Mouse (Mus musculus): ENCODE measurements at regions not wholly inside any gene's neighbourhood (a gene's known extent, or its start where the extent isn't known, plus 50 kb on each side); places are given as distances from the start of the nearest gene placed in this dataset.

GRCm38 (mm10) chr14:46638516-46638915 is 121.8 kb upstream of the Cdkn3 start:
- DNase-seq, result no peak

- no peak for DNase-seq
Observed at GRCm38 (mm10) chr14:46637240-46637639, 123.1 kb upstream of the Cdkn3 start.

GRCm38 (mm10) chr14:46636364-46636763 is 124.0 kb upstream of the Cdkn3 start:
- DNase-seq, result no peak

- DNase-seq, result no peak
Observed at GRCm38 (mm10) chr14:46635322-46635721, 125.0 kb upstream of the Cdkn3 start.

GRCm38 (mm10) chr14:46634656-46635244 is 125.6 kb upstream of the Cdkn3 start:
- DNase-seq, result no peak

- no peak for DNase-seq
Observed at GRCm38 (mm10) chr14:46634251-46634650, 126.1 kb upstream of the Cdkn3 start.

GRCm38 (mm10) chr14:46627690-46628089 is 132.7 kb upstream of the Cdkn3 start:
- DNase-seq, result no peak

GRCm38 (mm10) chr14:46625760-46626159 is 134.6 kb upstream of the Cdkn3 start:
- no peak for DNase-seq

- no peak for DNase-seq
Observed at GRCm38 (mm10) chr14:46623645-46624044, 136.7 kb upstream of the Cdkn3 start.

GRCm38 (mm10) chr14:46616030-46616429 is 144.3 kb upstream of the Cdkn3 start:
- no peak for DNase-seq

GRCm38 (mm10) chr14:46614936-46615335 is 145.4 kb upstream of the Cdkn3 start:
- no peak for DNase-seq

GRCm38 (mm10) chr14:46613748-46614147 is 146.6 kb upstream of the Cdkn3 start:
- DNase-seq, result no peak

- no peak for DNase-seq
Observed at GRCm38 (mm10) chr14:46613211-46613610, 147.1 kb upstream of the Cdkn3 start.

GRCm38 (mm10) chr14:46612584-46612983 is 147.8 kb upstream of the Cdkn3 start:
- no peak for DNase-seq

GRCm38 (mm10) chr14:46610926-46611325 is 149.4 kb upstream of the Cdkn3 start:
- no peak for DNase-seq

- no peak for DNase-seq
Observed at GRCm38 (mm10) chr14:46610226-46610855, 150.0 kb upstream of the Cdkn3 start.

- no peak for DNase-seq
Observed at GRCm38 (mm10) chr14:46606694-46607093, 153.6 kb upstream of the Cdkn3 start.

- DNase-seq, result no peak
Observed at GRCm38 (mm10) chr14:46606037-46606436, 154.3 kb upstream of the Cdkn3 start.

GRCm38 (mm10) chr14:46604886-46605531 is 155.3 kb upstream of the Cdkn3 start:
- no peak for DNase-seq

GRCm38 (mm10) chr14:46604156-46604885 is 156.0 kb upstream of the Cdkn3 start:
- DNase-seq, result no peak

GRCm38 (mm10) chr14:46596696-46597359 is 163.5 kb upstream of the Cdkn3 start:
- no peak for DNase-seq

- no peak for DNase-seq
Observed at GRCm38 (mm10) chr14:46594151-46594550, 166.2 kb upstream of the Cdkn3 start.

- DNase-seq, result no peak
Observed at GRCm38 (mm10) chr14:46591753-46592359, 168.5 kb upstream of the Cdkn3 start.
